Mouse (Mus musculus) liver, postnatal 0 days (tissue): ENCODE measurements around the gene 2010111I01Rik.

Experiments
- CTCF ChIP-seq: sonication (generic); IDR thresholded peaks from 2 replicates; pipeline ENCODE4 v1.5.1; 2016; ENCODE audit warnings: antibody characterized with exemption, low read depth
- EP300 ChIP-seq: IDR thresholded peaks from 2 replicates; pipeline ENCODE4 v1.6.1; 2016; ENCODE audit warnings: antibody characterized with exemption, low read depth, mild to moderate bottlenecking

GRCm38 (mm10) chr13:63193423-63193822 lies 228.7 kb downstream of the 2010111I01Rik start:
- TF ChIP-seq CTCF (no peak), EP300 (no peak)
